Mouse (Mus musculus): ENCODE results near the gene Tas2r126.

GRCm38 (mm10) chr6:42397041-42397657, 37.2 kb upstream of the Tas2r126 start:
- TF ChIP-seq POLR2A (IDR thresholded peaks at IDR 0.05; ENCODE audit: control insufficient read depth, low read depth, low read length) (no peak), CTCF (IDR thresholded peaks at IDR 0.05; ENCODE audit: control insufficient read depth, insufficient read depth, insufficient replicate concordance, low read depth, low read length) (no peak)
